Mouse (Mus musculus) limb, embryonic 12.5 days (tissue): ENCODE measurements at regions not wholly inside any gene's neighbourhood (a gene's known extent, or its start where the extent isn't known, plus 50 kb on each side); places are given as distances from the start of the nearest gene placed in this dataset. TPM values are rescaled to one million over a fixed set of nuclear protein-coding genes. Genes with fewer than 3 reads are reported as not detected.
A peak's percentile ranks its signal among the peaks of the same experiment; 100 is the strongest.

Source experiments
- ATAC-seq: fragments of 200-750 bp; cut with Nextera tagmentation; 2 replicates; pipeline ENCODE4 v1.8.0; 2017; ENCODE audit warnings: low read depth, moderate TSS enrichment; ENCODE audit not compliant: insufficient number of reproducible peaks, insufficient read depth, low FRiP score, low TSS enrichment
- H3K27ac ChIP-seq: fragments of 300-500 bp; sonication (generic); 2 replicates; pipeline ENCODE4 v1.5.1; 2016; ENCODE audit warnings: mild to moderate bottlenecking, moderate library complexity
- H3K27me3 ChIP-seq: fragments of 300-500 bp; sonication (generic); 2 replicates; pipeline ENCODE4 v1.6.1; 2016; ENCODE audit warnings: mild to moderate bottlenecking, moderate library complexity
- H3K36me3 ChIP-seq: fragments of 300-500 bp; sonication (generic); 2 replicates; pipeline ENCODE4 v1.6.1; 2016; ENCODE audit warnings: mild to moderate bottlenecking, moderate library complexity
- H3K4me1 ChIP-seq: fragments of 300-500 bp; sonication (generic); replicated peaks from 2 replicates; pipeline ENCODE4 v1.6.1; 2016
- H3K4me2 ChIP-seq: fragments of 300-500 bp; sonication (generic); 2 replicates; pipeline ENCODE4 v1.6.1; 2016; ENCODE audit warnings: mild to moderate bottlenecking, moderate library complexity
- H3K4me3 ChIP-seq: fragments of 300-500 bp; sonication (generic); replicated peaks from 2 replicates; pipeline ENCODE4 v1.5.1; 2016; ENCODE audit warnings: mild to moderate bottlenecking
- H3K9ac ChIP-seq: fragments of 300-500 bp; sonication (generic); replicated peaks from 2 replicates; pipeline ENCODE4 v1.6.1; 2016; ENCODE audit warnings: mild to moderate bottlenecking, moderate library complexity
- H3K9me3 ChIP-seq: fragments of 300-500 bp; sonication (generic); 2 replicates; pipeline ENCODE4 v1.6.1; 2016; ENCODE audit warnings: mild to moderate bottlenecking, moderate library complexity
- WGBS: fragments of 180-500 bp; shearing (Covaris S2); methylation state at CpG from one replicate; pipeline ENCODE4 v1.1.7; 2016; 5-methylcytosine and 5-hydroxymethylcytosine counted together
- microRNA-seq: library from miRNA; unstranded; fragments of <30 nt; microRNA quantifications from one replicate; pipeline ENCODE4, GENCODE M21; 2017

- ATAC-seq = no peak
- Histone ChIP-seq H3K27ac (no peak overlapping the region), H3K4me3 (no peak overlapping the region), H3K36me3 (no peaks in the 10 kb centered on the region), H3K27me3 (no peaks in the 10 kb centered on the region), H3K4me2 (no peak overlapping the region), H3K4me1 (no peaks in the 10 kb centered on the region), H3K9ac (no peak overlapping the region), H3K9me3 (no peaks in the 10 kb centered on the region)
- 43% methylated on average over 2 of the region's 2 CpGs for WGBS
Measured at GRCm38 (mm10) chr4:24006257-24006955, 489.8 kb upstream of the Mms22l start.

GRCm38 (mm10) chr4:24019178-24020104 lies 476.8 kb upstream of the Mms22l start:
- WGBS = 37% methylated on average over 11 of the region's 11 CpGs
- H3K4me3 ChIP-seq = no peak overlapping the region
- H3K36me3 ChIP-seq = no peaks in the 10 kb centered on the region
- H3K9me3 ChIP-seq = no peaks in the 10 kb centered on the region
- no peak overlapping the region for H3K9ac ChIP-seq
- H3K27ac ChIP-seq = peak overlapping the region; percentile 69; the same call in 1 of the 2 replicates
- 0 out of 2 replicates have a peak, but pooled peaks cover 7% of the 10 kb centered on the region for H3K4me1 ChIP-seq
- ATAC-seq = peak; percentile 87; the same call in 1 of the 2 replicates
- no peaks in the 10 kb centered on the region for H3K27me3 ChIP-seq
- peak overlapping the region; percentile 34 for H3K4me2 ChIP-seq

Small RNA genes lying in the stretch of these regions (microRNA-seq; reads per million reads assigned to microRNA genes)
- not detected for gene Gm25978
